Mouse (Mus musculus) hindbrain, embryonic 10.5 days (tissue): ENCODE measurements at regions not wholly inside any gene's neighbourhood (a gene's known extent, or its start where the extent isn't known, plus 50 kb on each side); places are given as distances from the start of the nearest gene placed in this dataset.

ENCODE experiments used
- DNase-seq: peaks from one replicate; pipeline ENCODE4 v3.0.0-alpha.2; 2017; ENCODE audit warnings: low spot score
- H3K27ac ChIP-seq: fragments of 300-500 bp; sonication (generic); 2 replicates; pipeline ENCODE4 v1.5.1; 2016; ENCODE audit warnings: mild to moderate bottlenecking, moderate library complexity
- H3K27me3 ChIP-seq: fragments of 300-500 bp; sonication (generic); 2 replicates; pipeline ENCODE4 v1.6.1; 2016; ENCODE audit warnings: mild to moderate bottlenecking; ENCODE audit not compliant: poor library complexity, insufficient read depth, severe bottlenecking
- H3K36me3 ChIP-seq: fragments of 300-500 bp; sonication (generic); 2 replicates; pipeline ENCODE4 v1.6.1; 2016; ENCODE audit warnings: mild to moderate bottlenecking, moderate library complexity
- H3K4me1 ChIP-seq: fragments of 300-500 bp; sonication (generic); replicated peaks from 2 replicates; pipeline ENCODE4 v1.6.1; 2016; ENCODE audit warnings: mild to moderate bottlenecking
- H3K4me3 ChIP-seq: fragments of 300-500 bp; sonication (generic); 2 replicates; pipeline ENCODE4 v1.5.1; 2016; ENCODE audit warnings: mild to moderate bottlenecking, moderate library complexity
- H3K9me3 ChIP-seq: fragments of 300-500 bp; sonication (generic); 2 replicates; pipeline ENCODE4 v1.6.1; 2016; ENCODE audit warnings: mild to moderate bottlenecking, moderate library complexity
- WGBS: fragments of 180-500 bp; shearing (Covaris S2); methylation state at CpG from one replicate; pipeline ENCODE4 v1.1.7; 2016; 5-methylcytosine and 5-hydroxymethylcytosine counted together

DNA sequence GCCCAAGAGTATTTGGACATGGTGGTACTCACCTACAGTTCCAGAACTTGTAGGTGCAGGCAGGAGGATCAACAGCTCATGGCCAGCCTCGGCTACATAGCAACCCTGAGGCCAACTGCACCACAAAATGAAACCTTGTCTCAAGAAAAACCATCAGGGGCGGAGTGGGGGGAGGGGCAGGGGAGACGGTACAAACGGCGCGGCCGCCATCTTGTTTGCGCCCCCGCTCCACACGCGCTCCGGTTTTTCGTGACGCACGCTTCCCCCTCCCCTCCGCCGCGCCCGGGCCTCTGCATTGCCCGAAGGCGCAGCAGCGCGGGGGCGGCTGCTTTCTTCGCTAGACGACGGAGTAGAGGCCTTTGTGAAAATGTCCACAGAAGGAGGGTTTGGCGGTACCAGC lies 117.9 kb upstream of the Apob start:
- DNase-seq, result no peak
- no peaks in the 10 kb centered on the region for H3K36me3 ChIP-seq
- H3K27ac ChIP-seq, result no peak overlapping the region
- no peaks in the 10 kb centered on the region for H3K9me3 ChIP-seq
- no peaks in the 10 kb centered on the region for H3K27me3 ChIP-seq
- WGBS, result 81% methylated on average over 28 of the region's 28 CpGs
- no peak overlapping the region for H3K4me3 ChIP-seq
- H3K4me1 ChIP-seq, result no peaks in the 10 kb centered on the region

DNA sequence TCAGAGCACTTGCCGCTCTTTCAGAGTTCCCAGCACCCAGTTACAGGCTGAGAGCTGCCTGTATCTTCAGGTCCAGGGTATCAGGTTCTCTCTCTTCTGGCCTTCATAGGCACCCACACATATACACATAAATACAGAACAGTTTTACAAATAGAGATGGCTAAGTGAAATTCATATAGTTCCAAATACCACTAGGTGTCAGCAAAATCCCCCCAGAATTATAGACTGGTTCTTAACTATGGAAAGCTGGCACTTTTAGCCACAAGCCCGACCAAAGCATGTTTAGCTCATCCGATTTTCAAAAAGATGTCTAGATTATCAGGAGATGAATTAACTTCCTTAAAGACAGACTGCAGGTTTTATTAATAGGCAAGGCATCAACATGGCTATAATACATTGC lies 107.4 kb upstream of the Apob start:
- WGBS, result 81% methylated on average over 3 of the region's 3 CpGs
- no peak for DNase-seq

DNA sequence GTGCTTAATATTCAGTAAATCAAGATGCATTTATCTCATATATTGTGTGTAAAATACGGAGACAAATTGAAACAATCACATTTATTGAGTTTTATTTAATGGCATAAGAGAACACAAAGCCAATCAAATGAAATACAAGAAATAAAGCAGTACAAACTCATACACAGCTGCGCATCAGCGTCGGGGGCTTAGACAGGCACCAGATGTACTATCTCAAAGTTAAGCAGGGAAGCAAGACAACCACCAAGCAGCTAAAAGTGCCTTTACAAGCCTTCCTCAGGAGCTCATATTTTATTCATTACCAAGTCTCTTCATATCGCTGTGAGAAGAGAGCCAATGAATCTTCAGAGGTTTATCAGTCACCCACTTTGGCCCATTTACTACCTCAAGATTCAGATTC lies 107.0 kb upstream of the Apob start:
- 89% methylated on average over 5 of the region's 5 CpGs for WGBS
- H3K9me3 ChIP-seq, result no peaks in the 10 kb centered on the region
- DNase-seq, result no peak
- no peak overlapping the region for H3K27ac ChIP-seq
- no peaks in the 10 kb centered on the region for H3K27me3 ChIP-seq
- H3K4me3 ChIP-seq, result no peak overlapping the region
- H3K4me1 ChIP-seq, result no peaks in the 10 kb centered on the region
- no peaks in the 10 kb centered on the region for H3K36me3 ChIP-seq

More for the DNA sequence above, 107.4 kb upstream of the Apob start:
- Histone ChIP-seq H3K27ac (no peak overlapping the region), H3K36me3 (no peaks in the 10 kb centered on the region), H3K4me1 (no peaks in the 10 kb centered on the region), H3K4me3 (no peak overlapping the region), H3K9me3 (no peaks in the 10 kb centered on the region), H3K27me3 (no peaks in the 10 kb centered on the region)

DNA sequence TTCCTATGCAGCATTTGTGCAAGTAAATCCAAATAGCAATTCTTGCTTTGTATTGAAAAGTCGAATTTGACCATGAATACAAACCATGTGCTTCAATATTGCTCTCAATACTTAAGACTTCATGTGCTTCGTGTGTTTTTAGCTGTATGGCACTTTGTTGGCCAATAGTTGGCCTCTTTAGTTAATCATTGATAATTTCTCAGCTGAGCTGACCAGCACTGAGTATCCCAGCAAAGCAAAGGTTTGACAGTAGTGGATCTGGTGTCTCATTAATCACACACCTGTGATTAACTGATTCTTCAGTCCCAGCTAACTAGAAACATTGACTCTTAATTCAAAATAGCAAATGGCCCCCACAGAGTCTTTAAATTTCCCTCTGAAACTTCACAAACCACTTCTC lies 102.0 kb upstream of the Apob start:
- no peak for DNase-seq
- Histone ChIP-seq H3K36me3 (no peaks in the 10 kb centered on the region), H3K9me3 (no peaks in the 10 kb centered on the region), H3K27me3 (no peaks in the 10 kb centered on the region), H3K4me1 (no peaks in the 10 kb centered on the region), H3K27ac (no peak overlapping the region), H3K4me3 (no peak overlapping the region)
- 68% methylated on average over 2 of the region's 2 CpGs for WGBS

DNA sequence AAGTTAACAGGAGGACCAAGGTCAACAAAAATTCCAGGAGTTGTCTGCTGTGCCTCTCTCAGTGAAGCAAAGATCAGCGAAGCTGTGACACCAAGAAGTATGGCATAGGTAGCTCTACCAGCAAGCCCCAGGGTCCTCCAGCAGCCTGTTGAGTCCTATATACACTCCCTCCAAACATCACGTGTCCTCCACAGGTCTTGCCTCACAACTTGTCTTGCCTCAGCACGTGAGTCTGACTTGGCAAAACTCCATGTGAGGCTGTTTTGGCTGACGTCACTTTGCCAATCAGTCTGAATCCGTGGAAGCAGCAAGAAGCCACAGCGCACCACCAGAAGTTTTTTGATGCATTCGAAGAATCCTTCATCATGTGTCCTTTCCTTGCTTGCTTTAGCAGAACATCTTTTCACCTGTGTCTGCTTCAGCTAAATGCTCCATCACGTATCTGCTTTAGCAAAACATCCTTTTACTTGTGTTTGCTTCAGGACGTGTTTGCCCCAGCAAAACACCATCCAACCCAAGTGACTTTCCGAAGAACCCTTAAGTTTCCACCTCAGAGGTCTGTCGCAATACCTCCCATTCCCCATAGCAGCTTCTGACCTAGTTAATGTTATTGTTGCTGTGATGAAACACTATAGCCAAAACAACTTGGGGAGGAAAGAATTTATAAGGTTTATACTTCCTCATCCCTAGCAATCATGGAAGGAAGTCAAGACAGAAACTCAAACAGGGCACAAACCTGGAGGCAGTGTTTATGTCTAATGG lies 101.0 kb upstream of the Apob start:
- Histone ChIP-seq H3K27ac (no peak overlapping the region), H3K4me3 (no peak overlapping the region), H3K27me3 (no peaks in the 10 kb centered on the region), H3K36me3 (no peaks in the 10 kb centered on the region), H3K9me3 (no peaks in the 10 kb centered on the region), H3K4me1 (no peaks in the 10 kb centered on the region)
- 91% methylated on average over 11 of the region's 11 CpGs for WGBS
- DNase-seq, result no peak

DNA sequence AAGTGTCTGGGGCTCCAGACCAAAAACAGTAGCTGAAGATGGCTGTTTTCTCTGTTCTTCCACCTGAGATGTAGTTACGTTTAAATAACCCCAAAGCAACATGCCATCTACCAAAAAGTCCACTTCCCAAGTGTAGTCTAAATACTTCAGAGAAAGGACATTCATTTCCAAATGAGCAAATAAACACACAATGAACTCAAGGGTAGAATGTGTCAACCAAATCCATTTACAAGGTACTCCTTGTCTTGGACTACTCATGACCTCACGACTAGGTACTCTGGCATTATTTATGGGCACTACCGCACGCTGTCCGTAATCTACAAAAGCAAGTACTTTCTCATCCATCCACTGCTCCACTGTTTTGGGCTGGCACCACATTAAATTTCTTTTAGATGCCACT lies 98.7 kb upstream of the Apob start:
- DNase-seq, result no peak
- 93% methylated on average over 5 of the region's 5 CpGs for WGBS
- Histone ChIP-seq H3K4me3 (no peak overlapping the region), H3K27me3 (no peaks in the 10 kb centered on the region), H3K9me3 (no peaks in the 10 kb centered on the region), H3K36me3 (no peaks in the 10 kb centered on the region), H3K4me1 (no peaks in the 10 kb centered on the region), H3K27ac (no peak overlapping the region)

DNA sequence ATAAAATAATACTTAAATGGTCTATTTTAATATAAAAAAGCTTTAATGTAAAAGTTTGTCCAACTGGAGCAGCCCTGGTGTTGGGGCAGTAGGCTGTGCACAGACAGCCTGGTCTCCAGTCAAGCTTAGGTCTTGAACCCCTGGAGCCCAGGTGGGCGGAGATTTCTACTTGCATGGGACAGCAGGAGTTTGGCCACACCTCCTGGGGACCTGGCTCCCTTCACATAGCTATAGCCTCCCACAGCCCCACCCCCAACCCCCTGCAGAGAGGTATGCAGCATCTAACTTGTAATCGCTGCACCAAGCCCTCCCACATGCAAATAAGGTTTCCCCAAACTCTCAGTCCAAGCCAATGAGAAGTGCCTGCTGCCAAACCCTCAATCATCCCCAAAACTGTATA lies 81.3 kb upstream of the Apob start:
- H3K4me1 ChIP-seq, result no peaks in the 10 kb centered on the region
- H3K36me3 ChIP-seq, result no peaks in the 10 kb centered on the region
- no peaks in the 10 kb centered on the region for H3K27me3 ChIP-seq
- 39% methylated on average over 2 of the region's 2 CpGs for WGBS
- no peak overlapping the region for H3K4me3 ChIP-seq
- no peak for DNase-seq
- no peaks in the 10 kb centered on the region for H3K9me3 ChIP-seq
- H3K27ac ChIP-seq, result no peak overlapping the region

DNA sequence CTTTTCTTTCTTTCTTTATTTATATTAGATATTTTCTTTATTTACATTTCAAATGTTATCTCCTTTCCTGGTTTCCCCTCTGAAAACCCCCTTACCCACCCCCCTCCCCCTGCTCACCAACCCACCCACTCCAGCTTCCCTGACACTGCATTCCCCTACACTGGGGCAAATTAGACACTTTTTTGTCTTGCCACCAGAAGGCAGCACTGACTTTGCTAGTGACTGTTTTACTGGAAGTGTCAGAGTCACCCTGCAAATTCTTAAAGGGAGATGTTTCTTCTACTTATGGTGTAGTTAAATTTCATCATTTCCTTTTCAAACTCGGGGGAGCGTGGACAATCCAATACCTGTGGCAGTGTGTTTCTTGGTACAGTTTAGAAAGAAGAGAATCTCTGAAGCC lies 72.1 kb upstream of the Apob start:
- WGBS, result 87% methylated on average over 2 of the region's 2 CpGs

DNA sequence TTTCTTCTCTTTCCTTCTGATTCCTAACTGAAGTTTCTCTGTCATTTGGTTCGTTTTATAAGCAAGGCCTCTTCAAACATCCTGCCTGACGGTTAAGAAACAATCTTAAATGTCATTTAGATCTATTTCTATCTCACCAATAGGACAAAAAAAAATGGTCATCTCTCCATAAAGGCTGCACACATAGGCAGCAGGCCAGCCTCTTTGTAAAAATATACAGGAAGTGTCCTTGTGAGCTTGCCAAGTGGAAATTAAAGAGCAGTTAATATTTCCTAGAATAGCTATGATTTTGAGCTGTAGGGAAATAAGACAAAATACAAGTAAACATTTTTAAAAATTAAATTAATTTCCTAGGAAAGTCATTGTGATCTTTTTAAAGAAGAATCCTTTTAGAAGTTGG lies 70.6 kb upstream of the Apob start:
- no peaks in the 10 kb centered on the region for H3K36me3 ChIP-seq
- no peak for DNase-seq
- no peaks in the 10 kb centered on the region for H3K9me3 ChIP-seq
- no peak overlapping the region for H3K4me3 ChIP-seq
- H3K4me1 ChIP-seq, result no peaks in the 10 kb centered on the region
- 89% methylated on average over 2 of the region's 2 CpGs for WGBS
- no peaks in the 10 kb centered on the region for H3K27me3 ChIP-seq
- H3K27ac ChIP-seq, result no peak overlapping the region

More for the DNA sequence above, 72.1 kb upstream of the Apob start:
- Histone ChIP-seq H3K4me1 (no peaks in the 10 kb centered on the region), H3K36me3 (no peaks in the 10 kb centered on the region), H3K9me3 (no peaks in the 10 kb centered on the region), H3K27ac (no peak overlapping the region), H3K27me3 (no peaks in the 10 kb centered on the region), H3K4me3 (no peak overlapping the region)
- DNase-seq, result no peak

DNA sequence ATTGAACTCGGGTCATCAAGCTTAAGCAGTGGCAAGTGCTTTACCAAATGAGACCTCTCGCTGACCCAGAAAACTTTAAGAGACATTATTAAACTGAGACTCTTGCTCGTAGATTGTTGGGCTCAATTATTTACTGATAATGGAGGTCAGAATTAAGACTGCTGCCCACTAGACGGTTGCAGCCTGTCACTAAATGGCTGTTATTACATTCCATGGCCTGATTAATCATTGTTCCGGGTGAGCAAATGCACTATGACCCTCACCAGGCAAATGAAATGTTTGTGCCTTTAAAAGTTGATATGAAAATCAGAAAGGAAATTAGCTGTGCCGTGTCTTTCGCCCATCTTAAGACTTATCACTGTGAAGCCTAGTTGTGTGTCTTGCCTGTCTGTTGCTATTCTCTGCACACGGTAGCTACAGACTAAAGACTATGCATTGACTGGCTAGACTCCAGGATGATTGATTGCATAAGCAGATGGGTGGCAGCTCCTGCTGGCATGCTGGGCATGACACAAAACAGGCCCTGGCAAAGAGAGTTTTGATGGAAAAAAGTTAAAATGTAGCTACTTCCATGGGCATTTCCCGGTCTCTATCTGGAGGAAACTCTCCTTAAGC lies 67.6 kb upstream of the Apob start:
- H3K4me1 ChIP-seq, result no peaks in the 10 kb centered on the region
- no peaks in the 10 kb centered on the region for H3K36me3 ChIP-seq
- no peak overlapping the region for H3K27ac ChIP-seq
- no peaks in the 10 kb centered on the region for H3K27me3 ChIP-seq
- no peak for DNase-seq
- 79% methylated on average over 9 of the region's 9 CpGs for WGBS
- H3K4me3 ChIP-seq, result no peak overlapping the region
- no peaks in the 10 kb centered on the region for H3K9me3 ChIP-seq

DNA sequence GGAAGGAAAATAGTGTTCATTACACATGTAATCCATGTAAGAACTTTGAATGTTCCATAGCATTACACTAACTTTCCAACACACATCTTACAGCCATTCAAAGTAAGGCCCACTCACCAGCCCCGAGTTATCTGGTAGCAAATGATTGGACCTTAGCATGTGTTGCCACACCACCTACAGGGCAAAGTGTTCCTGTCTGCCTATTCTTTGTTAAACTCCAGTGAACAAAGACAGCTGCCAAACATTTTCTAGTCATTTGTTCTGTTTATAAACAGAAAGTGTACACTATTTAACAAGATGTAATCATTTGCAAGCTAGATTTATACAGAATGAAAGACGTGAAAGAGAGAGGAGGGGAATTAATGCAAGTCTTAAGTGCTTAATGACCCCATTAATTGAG lies 66.9 kb upstream of the Apob start:
- no peak for DNase-seq
- no peak overlapping the region for H3K4me3 ChIP-seq
- 77% methylated on average over 2 of the region's 2 CpGs for WGBS
- no peak overlapping the region for H3K27ac ChIP-seq
- no peaks in the 10 kb centered on the region for H3K27me3 ChIP-seq
- H3K36me3 ChIP-seq, result no peaks in the 10 kb centered on the region
- H3K4me1 ChIP-seq, result no peaks in the 10 kb centered on the region
- no peaks in the 10 kb centered on the region for H3K9me3 ChIP-seq

DNA sequence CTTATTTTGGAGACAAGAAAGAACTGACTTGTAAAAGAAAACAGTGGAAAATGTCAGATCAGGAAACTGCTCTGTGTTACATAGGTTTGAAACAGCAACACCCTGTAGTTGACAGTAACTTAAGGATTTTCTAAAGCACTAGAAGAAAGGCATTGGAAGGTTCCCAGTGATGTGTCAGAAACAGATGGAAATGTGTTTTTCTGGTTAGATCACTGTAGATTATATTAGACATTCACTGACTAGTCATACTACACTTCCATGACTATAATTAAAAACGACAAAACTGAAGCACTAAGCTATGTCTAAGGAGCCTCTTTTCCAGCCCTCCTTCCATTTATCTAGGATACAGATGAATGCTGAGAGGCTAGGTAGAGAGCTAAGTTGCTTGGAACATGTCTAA lies 59.1 kb upstream of the Apob start:
- H3K4me1 ChIP-seq, result no peaks in the 10 kb centered on the region
- H3K9me3 ChIP-seq, result no peaks in the 10 kb centered on the region
- H3K27ac ChIP-seq, result no peak overlapping the region
- DNase-seq, result no peak
- no peaks in the 10 kb centered on the region for H3K36me3 ChIP-seq
- no peak overlapping the region for H3K4me3 ChIP-seq
- H3K27me3 ChIP-seq, result no peaks in the 10 kb centered on the region
- WGBS, result 75% methylated on average over 1 of the region's 1 CpGs

DNA sequence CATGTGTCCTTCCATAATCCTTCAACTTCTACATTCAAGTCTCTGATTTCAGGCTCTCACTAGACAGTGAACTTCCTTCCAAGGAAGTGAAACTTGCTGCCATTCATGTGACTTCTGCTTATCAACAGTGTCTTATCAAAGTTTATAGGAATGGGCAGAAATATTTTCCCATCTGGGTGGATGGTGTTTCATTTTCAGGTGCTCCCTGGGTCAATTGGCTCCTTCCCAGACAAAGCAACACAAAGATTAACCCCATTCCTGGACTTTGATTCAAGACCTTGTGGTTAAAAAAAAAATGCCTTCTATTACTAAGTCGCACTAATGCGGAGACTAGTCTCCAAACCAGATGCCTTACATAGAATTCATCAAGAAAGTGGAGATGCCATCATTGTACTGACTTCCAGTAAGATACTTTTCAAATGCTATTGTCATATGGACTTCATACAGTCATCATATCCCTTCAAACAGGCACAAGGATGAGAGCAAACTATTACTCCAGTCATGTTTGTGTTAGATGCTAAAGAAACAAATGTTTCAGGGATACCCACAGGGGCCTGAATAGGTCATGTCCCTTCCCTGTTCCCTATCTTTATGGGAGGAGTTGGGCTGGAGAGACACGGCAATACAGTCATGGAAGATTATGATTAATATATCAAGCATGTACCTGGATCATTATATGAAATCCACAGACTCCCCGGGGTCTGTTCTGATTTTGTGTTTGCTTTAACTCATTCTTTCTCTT lies 58.3 kb upstream of the Apob start:
- Histone ChIP-seq H3K36me3 (no peaks in the 10 kb centered on the region), H3K27ac (no peak overlapping the region), H3K27me3 (no peaks in the 10 kb centered on the region), H3K4me3 (no peak overlapping the region), H3K9me3 (no peaks in the 10 kb centered on the region), H3K4me1 (no peaks in the 10 kb centered on the region)
- no peak for DNase-seq
- 90% methylated on average over 4 of the region's 4 CpGs for WGBS
